Mouse (Mus musculus) lung, postnatal 0 days (tissue): ENCODE measurements around the gene Josd2.
A peak's percentile ranks its signal among the peaks of the same experiment; 100 is the strongest.

Source experiments
- CTCF ChIP-seq: IDR thresholded peaks from 2 replicates; pipeline ENCODE4 v1.5.1; 2016; ENCODE audit warnings: antibody characterized with exemption, mild to moderate bottlenecking
- EP300 ChIP-seq: IDR thresholded peaks from 2 replicates; pipeline ENCODE4 v1.6.1; 2016; ENCODE audit warnings: antibody characterized with exemption, mild to moderate bottlenecking, control low read depth

DNA sequence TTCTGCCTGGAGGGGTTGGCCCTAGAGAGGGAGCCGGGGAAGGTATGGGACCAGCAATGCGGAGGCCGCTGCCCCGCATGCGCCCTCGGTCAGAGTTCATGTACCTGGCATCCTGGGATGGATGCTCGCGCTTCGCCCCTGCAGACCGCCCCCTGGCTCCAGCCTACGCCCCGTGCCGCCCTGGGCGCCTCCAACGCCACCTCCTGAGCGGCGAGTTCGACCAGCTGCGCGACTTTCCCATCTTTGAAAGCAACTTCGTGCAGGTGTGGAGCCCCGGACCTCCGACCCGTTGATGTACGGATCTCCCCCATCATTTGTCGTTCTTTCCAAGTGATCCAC lies 29.0 kb downstream of the Josd2 start:
- TF ChIP-seq CTCF (peak; percentile 28; the same call in 1 of the 2 replicates), EP300 (no peak)
